Comparison of ENCODE assay signal across 8 mouse cellular contexts in genomic region chr11:120491317-120492023, GRCm38 (mm10). TPM values are rescaled to one million over a fixed set of nuclear protein-coding genes. Genes with fewer than 3 reads are reported as not detected.
A peak's percentile ranks its signal among the peaks of the same experiment; 100 is the strongest.
DNase-seq lines count a peak whose midpoint lies in the region; ATAC-seq lines count a peak whose summit lies in the region.

Slc25a10 (plus strand) TSS chr11:120491840.

- peak; percentile 95 for DNase-seq in adrenal gland, postnatal 14 days
- DNase-seq in embryonic facial prominence, embryonic 10.5 days (ENCODE audit: low spot score) = peak; percentile 93
- DNase-seq in gonadal fat pad, adult 2 months (ENCODE audit: low read depth) = no peak
- peak; percentile 90 to 91 for DNase-seq in left cerebral cortex, postnatal 25 days (ENCODE audit: low spot score in 2 of 2)
- DNase-seq in mesoderm, embryonic 11.5 days (ENCODE audit: low read depth, low spot score) = peak; percentile 87
- peak; percentile 79 to 86 for DNase-seq in right cerebral cortex, postnatal 36 days (ENCODE audit: low spot score in 2 of 2)
- peak; percentile 82 to 88 for DNase-seq in urinary bladder, postnatal 4 days (ENCODE audit: low spot score in 2 of 2)

- WGBS in embryonic facial prominence, embryonic 10.5 days = under 1% methylated on average over 35 of the region's 35 CpGs
- WGBS in intestine, embryonic 16.5 days = under 1% methylated on average over 35 of the region's 35 CpGs

- H3K36me3 ChIP-seq in embryonic facial prominence, embryonic 10.5 days (replicated peaks) = peaks cover 70% of the 10 kb centered on the region
- H3K36me3 ChIP-seq in intestine, embryonic 16.5 days (ENCODE audit: control insufficient read depth, insufficient read depth, low read length) = peaks cover 13% of the 10 kb centered on the region

- H3K4me3 ChIP-seq in embryonic facial prominence, embryonic 10.5 days = peak within 1 kb of the TSS; percentile 87
- peak within 1 kb of the TSS; percentile 95 for H3K4me3 ChIP-seq in intestine, embryonic 16.5 days (ENCODE audit: low read length)

- no peaks in the 10 kb centered on the region for H3K27me3 ChIP-seq in embryonic facial prominence, embryonic 10.5 days (replicated peaks; ENCODE audit: low read depth, poor library complexity, severe bottlenecking)
- no peaks in the 10 kb centered on the region for H3K27me3 ChIP-seq in intestine, embryonic 16.5 days (replicated peaks; ENCODE audit: control insufficient read depth, insufficient read depth, low read length)

- H3K27ac ChIP-seq in embryonic facial prominence, embryonic 10.5 days (replicated peaks) = peak within 1 kb of the TSS; percentile 92
- peak within 1 kb of the TSS; percentile 92 for H3K27ac ChIP-seq in intestine, embryonic 16.5 days (ENCODE audit: low read length)

- ATAC-seq in intestine, embryonic 16.5 days = peak; percentile 87

- H3K9ac ChIP-seq in intestine, embryonic 16.5 days (ENCODE audit: low read depth, low read length) = peak within 1 kb of the TSS; percentile 89

- no peaks in the 10 kb centered on the region for H3K9me3 ChIP-seq in embryonic facial prominence, embryonic 10.5 days
- H3K9me3 ChIP-seq in intestine, embryonic 16.5 days (ENCODE audit: control insufficient read depth, low read length) = no peaks in the 10 kb centered on the region

- intact Hi-C loops in left cerebral cortex, postnatal 25 days (cut with DNase I) = no loop called here

- H3K4me2 ChIP-seq in intestine, embryonic 16.5 days (ENCODE audit: low read depth, low read length) = peak within 1 kb of the TSS; percentile 84

- H3K4me1 ChIP-seq in embryonic facial prominence, embryonic 10.5 days = peaks cover 47% of the 10 kb centered on the region
- H3K4me1 ChIP-seq in intestine, embryonic 16.5 days (ENCODE audit: control insufficient read depth, insufficient read depth, low read length) = peaks cover 40% of the 10 kb centered on the region

RNA-seq across cellular contexts. Expression of gene Slc25a10, which starts in this region (rescaled TPM):
- 50.7 and 64.4 TPM in 2 replicates for total RNA-seq in adrenal gland, postnatal 14 days (2021)
- 68.6 and 69.4 TPM in 2 replicates for polyA plus RNA-seq in embryonic facial prominence, embryonic 10.5 days (2016; fragmentation: Nextera tagmentation; extraction: Ambion mirVana)
- 372 and 561 TPM in 2 replicates for polyA plus RNA-seq in gonadal fat pad, adult 2 months (2012; rRNA removed)
- 104 and 108 TPM in 2 replicates for polyA plus RNA-seq in intestine, embryonic 16.5 days (2015; fragmentation: Nextera tagmentation; extraction: Ambion mirVana)
- total RNA-seq in left cerebral cortex, postnatal 25 days (2021) = 10 to 100 TPM; 18.4 to 20.5 TPM
